Mouse (Mus musculus): ENCODE measurements around the gene Itgb7. TPM values are rescaled to one million over a fixed set of nuclear protein-coding genes. Genes with fewer than 3 reads are reported as not detected.

Gene Itgb7
- polyA plus RNA-seq, 1 experiment from 2014 or later: 0.99 TPM

GRCm38 (mm10) chr15:102216459-102217228 lies 15.1 kb downstream of the Itgb7 start:
- WGBS: 88% methylated on average over 16 of the region's 16 CpGs
- peaks cover 44% of the 10 kb centered on the region for H3K36me3 ChIP-seq

DNA sequence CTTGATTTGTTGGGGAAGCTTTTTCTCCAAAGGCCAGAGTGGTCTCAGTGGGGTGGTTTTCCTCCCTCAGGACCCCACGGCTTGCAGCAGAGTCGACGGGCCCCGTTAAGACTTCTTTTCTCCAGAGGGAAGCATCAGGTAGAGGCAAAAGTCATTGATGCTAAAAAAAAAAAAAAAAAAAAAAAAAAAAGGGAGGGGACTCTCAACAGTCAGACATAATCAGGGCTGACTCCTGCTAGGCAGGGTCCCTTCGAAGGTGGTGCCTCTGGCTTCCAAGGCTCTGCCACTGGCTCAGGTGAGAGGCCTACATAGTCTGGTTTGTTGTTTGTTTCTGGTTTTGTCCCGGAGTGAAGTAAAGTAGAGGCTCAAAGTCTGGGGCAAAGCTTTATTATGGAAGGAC lies 16.1 kb downstream of the Itgb7 start:
- Histone ChIP-seq H3K36me3 (peaks cover 49% of the 10 kb centered on the region), H3K4me3 (no peak overlapping the region), H3K27ac (replicated peaks) (no peak overlapping the region), H3K4me1 (no peaks in the 10 kb centered on the region), H3K9ac (replicated peaks) (no peak overlapping the region), H3K27me3 (no peaks in the 10 kb centered on the region), H3K4me2 (replicated peaks) (no peak overlapping the region), H3K9me3 (no peaks in the 10 kb centered on the region)
- ATAC-seq (replicated peaks): no peak
- WGBS: 79% methylated on average over 6 of the region's 6 CpGs

More at GRCm38 (mm10) chr15:102216459-102217228, 15.1 kb downstream of the Itgb7 start:
- H3K9ac ChIP-seq (replicated peaks): no peak overlapping the region
- no peaks in the 10 kb centered on the region for H3K9me3 ChIP-seq
- no peak overlapping the region for H3K27ac ChIP-seq (replicated peaks)
- H3K4me3 ChIP-seq: no peak overlapping the region
- no peak for ATAC-seq (replicated peaks)
- H3K27me3 ChIP-seq: no peaks in the 10 kb centered on the region
- no peaks in the 10 kb centered on the region for H3K4me1 ChIP-seq
- no peak overlapping the region for H3K4me2 ChIP-seq (replicated peaks)

- no peak for ATAC-seq (replicated peaks)
- Histone ChIP-seq H3K36me3 (peaks cover 60% of the 10 kb centered on the region), H3K4me3 (no peak overlapping the region), H3K4me1 (no peaks in the 10 kb centered on the region), H3K9me3 (no peaks in the 10 kb centered on the region), H3K4me2 (replicated peaks) (no peak overlapping the region), H3K27ac (replicated peaks) (no peak overlapping the region), H3K9ac (replicated peaks) (no peak overlapping the region), H3K27me3 (no peaks in the 10 kb centered on the region)
- 47% methylated on average over 2 of the region's 2 CpGs for WGBS
Observed at GRCm38 (mm10) chr15:102214132-102214531, 17.6 kb downstream of the Itgb7 start.

DNA sequence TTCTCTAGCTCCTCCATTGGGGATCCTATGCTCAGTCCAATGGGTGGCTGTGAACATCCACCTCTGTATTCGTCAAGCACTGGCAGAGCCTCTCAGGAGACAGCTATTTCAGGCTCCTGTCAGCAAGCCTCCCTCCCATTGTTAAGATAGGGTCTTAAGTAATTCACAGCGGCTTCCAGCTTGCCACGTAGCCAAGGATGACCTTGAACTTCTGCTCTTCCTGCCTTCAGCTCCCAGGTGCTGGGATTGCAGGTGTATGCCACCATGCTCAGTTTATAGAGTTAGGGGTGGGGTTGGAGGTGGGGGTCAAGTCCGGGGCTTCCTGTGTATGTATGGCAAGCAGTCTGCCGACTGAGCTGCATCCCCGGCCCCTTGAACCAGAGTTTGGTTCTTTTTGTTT lies 19.8 kb downstream of the Itgb7 start:
- Histone ChIP-seq H3K9ac (replicated peaks) (no peak overlapping the region), H3K4me1 (peaks cover 10% of the 10 kb centered on the region), H3K27me3 (no peaks in the 10 kb centered on the region), H3K4me2 (replicated peaks) (no peak overlapping the region), H3K36me3 (peaks cover 73% of the 10 kb centered on the region), H3K4me3 (no peak overlapping the region), H3K9me3 (no peaks in the 10 kb centered on the region), H3K27ac (replicated peaks) (no peak overlapping the region)
- no peak for ATAC-seq (replicated peaks)
- WGBS: 85% methylated on average over 6 of the region's 6 CpGs

DNA sequence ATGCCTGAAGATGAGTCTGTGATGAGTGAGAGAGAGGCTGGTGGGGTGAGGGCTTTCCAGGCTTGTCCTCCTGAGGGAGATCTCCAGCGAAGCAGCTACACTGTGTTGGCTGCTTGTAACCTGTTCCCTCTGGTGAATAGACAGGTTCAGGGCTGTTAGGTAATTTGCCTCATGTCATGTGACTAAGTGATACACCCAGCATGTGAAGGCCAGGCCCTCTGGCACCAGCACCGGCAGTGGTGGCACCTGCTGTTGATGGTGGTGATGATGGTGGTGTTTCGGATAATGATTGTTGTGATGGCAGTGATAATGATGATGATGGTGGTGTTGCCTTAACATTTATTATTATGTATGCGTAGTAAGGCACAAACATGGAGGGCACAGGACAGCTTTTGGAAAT lies 20.9 kb downstream of the Itgb7 start:
- Histone ChIP-seq H3K9ac (replicated peaks) (no peak overlapping the region), H3K27ac (replicated peaks) (no peak overlapping the region), H3K4me2 (replicated peaks) (no peak overlapping the region), H3K4me1 (peaks cover 21% of the 10 kb centered on the region), H3K27me3 (no peaks in the 10 kb centered on the region), H3K36me3 (peaks cover 71% of the 10 kb centered on the region), H3K4me3 (no peak overlapping the region), H3K9me3 (no peaks in the 10 kb centered on the region)
- 91% methylated on average over 4 of the region's 4 CpGs for WGBS
- ATAC-seq (replicated peaks): no peak

- no peak for ATAC-seq (replicated peaks)
- Histone ChIP-seq H3K4me3 (no peak overlapping the region), H3K9ac (replicated peaks) (no peak overlapping the region), H3K4me1 (peaks cover 37% of the 10 kb centered on the region), H3K27ac (replicated peaks) (no peak overlapping the region), H3K4me2 (replicated peaks) (no peak overlapping the region), H3K9me3 (no peaks in the 10 kb centered on the region), H3K27me3 (no peaks in the 10 kb centered on the region), H3K36me3 (peaks cover 61% of the 10 kb centered on the region)
- 88% methylated on average over 8 of the region's 8 CpGs for WGBS
Observed at GRCm38 (mm10) chr15:102209114-102209513, 22.6 kb downstream of the Itgb7 start.

GRCm38 (mm10) chr15:102208092-102208561 lies 23.6 kb downstream of the Itgb7 start:
- 92% methylated on average over 9 of the region's 9 CpGs for WGBS
- no peak for ATAC-seq (replicated peaks)
- H3K36me3 ChIP-seq: peaks cover 51% of the 10 kb centered on the region
- no peak overlapping the region for H3K4me2 ChIP-seq (replicated peaks)
- no peak overlapping the region for H3K9ac ChIP-seq (replicated peaks)
- H3K27ac ChIP-seq (replicated peaks): no peak overlapping the region
- H3K9me3 ChIP-seq: no peaks in the 10 kb centered on the region
- no peak overlapping the region for H3K4me3 ChIP-seq
- no peaks in the 10 kb centered on the region for H3K27me3 ChIP-seq
- peaks cover 37% of the 10 kb centered on the region for H3K4me1 ChIP-seq

- Histone ChIP-seq H3K9me3 (no peaks in the 10 kb centered on the region), H3K4me3 (no peak overlapping the region), H3K4me1 (peaks cover 43% of the 10 kb centered on the region), H3K27me3 (no peaks in the 10 kb centered on the region), H3K4me2 (replicated peaks) (0 out of 2 replicates have a peak overlapping the region, but pooled peaks have one; percentile 4), H3K36me3 (peaks cover 44% of the 10 kb centered on the region), H3K9ac (replicated peaks) (peak overlapping the region; percentile 9; the same call in 1 of the 2 replicates), H3K27ac (replicated peaks) (no peak overlapping the region)
- 84% methylated on average over 3 of the region's 3 CpGs for WGBS
- ATAC-seq (replicated peaks): no peak
Observed at GRCm38 (mm10) chr15:102207351-102207750, 24.4 kb downstream of the Itgb7 start.

DNA sequence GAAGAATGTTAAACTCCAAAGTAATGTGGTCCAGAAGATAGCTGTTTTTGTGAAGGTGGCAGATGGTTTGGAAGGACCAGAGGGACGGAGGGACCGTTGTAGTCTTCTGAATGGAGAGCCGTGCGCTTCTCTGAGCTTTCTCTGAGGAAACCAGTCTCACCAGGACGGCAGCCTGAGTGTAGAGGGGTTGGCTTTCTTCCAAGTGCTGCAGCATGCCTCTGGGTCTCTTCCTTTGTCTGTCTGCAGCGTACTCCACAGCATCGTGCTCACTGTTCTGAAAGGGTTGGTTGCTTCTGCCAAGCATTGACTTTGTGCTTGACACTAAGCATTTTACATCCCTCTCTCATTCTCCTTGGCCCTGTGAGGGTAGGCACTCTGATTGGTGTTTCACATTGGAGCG lies 26.0 kb downstream of the Itgb7 start:
- Histone ChIP-seq H3K27ac (replicated peaks) (peak overlapping the region; percentile 99), H3K4me2 (replicated peaks) (peak overlapping the region; percentile 61), H3K9ac (replicated peaks) (peak overlapping the region; percentile 89), H3K9me3 (no peaks in the 10 kb centered on the region), H3K4me3 (peak overlapping the region; percentile 85), H3K4me1 (peaks cover 45% of the 10 kb centered on the region), H3K27me3 (no peaks in the 10 kb centered on the region), H3K36me3 (peaks cover 34% of the 10 kb centered on the region)
- 11% methylated on average over 8 of the region's 8 CpGs for WGBS
- peak; percentile 27; the same call in 1 of the 2 replicates for ATAC-seq (replicated peaks)

GRCm38 (mm10) chr15:102204674-102205505 lies 26.9 kb downstream of the Itgb7 start, which contains the start of gene Csad:
Gene Csad, minus strand, starts transcription at chr15:102204724.
- H3K27ac ChIP-seq (replicated peaks): peak within 1 kb of the TSS; percentile 99
- peak within 1 kb of the TSS; percentile 89 for H3K9ac ChIP-seq (replicated peaks)
- H3K4me3 ChIP-seq: peak within 1 kb of the TSS; percentile 85
- no peaks in the 10 kb centered on the region for H3K27me3 ChIP-seq
- H3K9me3 ChIP-seq: no peaks in the 10 kb centered on the region
- H3K4me2 ChIP-seq (replicated peaks): peak within 1 kb of the TSS; percentile 61
- no peak for ATAC-seq (replicated peaks)
- H3K36me3 ChIP-seq: peaks cover 25% of the 10 kb centered on the region
- H3K4me1 ChIP-seq: peaks cover 45% of the 10 kb centered on the region
- 45% methylated on average over 19 of the region's 19 CpGs for WGBS

DNA sequence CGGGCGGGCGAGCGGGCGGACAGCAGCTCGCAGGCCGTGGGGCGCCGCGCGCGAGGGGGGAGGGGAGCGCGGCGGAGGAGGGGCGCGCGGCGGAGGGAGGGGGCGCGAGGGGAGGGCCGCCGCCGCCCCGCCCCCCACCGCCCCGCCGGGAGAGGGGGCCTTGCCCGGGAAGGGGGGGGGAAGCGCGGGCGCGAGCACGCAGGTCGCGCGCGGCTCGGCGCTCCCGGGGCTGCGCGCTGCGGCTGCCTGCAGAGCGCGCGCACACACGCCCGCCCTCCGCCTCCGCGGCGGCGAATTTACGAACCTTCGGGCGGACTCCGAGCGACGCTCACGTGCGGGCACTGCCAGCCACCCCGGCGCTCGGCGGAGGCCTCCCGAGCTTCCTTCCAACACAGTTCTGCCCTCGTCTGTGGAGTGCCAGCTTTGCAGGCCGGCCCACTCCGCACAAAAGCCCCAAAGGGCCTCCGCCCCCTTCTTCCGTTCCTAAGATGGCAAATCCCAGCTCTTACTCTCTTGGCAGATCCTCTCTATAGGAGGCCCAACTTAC lies 27.8 kb downstream of the Itgb7 start:
- ATAC-seq (replicated peaks): peak; percentile 47

More for the DNA sequence above, 27.8 kb downstream of the Itgb7 start:
- H3K27ac ChIP-seq (replicated peaks): peak overlapping the region; percentile 99
- peak overlapping the region; percentile 61 for H3K4me2 ChIP-seq (replicated peaks)
- H3K9ac ChIP-seq (replicated peaks): peak overlapping the region; percentile 89
- H3K27me3 ChIP-seq: no peaks in the 10 kb centered on the region
- H3K4me1 ChIP-seq: peaks cover 45% of the 10 kb centered on the region
- WGBS: 0% methylated on average over 39 of the region's 72 CpGs
- peak overlapping the region; percentile 85 for H3K4me3 ChIP-seq
- peaks cover 19% of the 10 kb centered on the region for H3K36me3 ChIP-seq
- H3K9me3 ChIP-seq: no peaks in the 10 kb centered on the region

All from forebrain, embryonic 15.5 days (tissue).